Mouse (Mus musculus): ENCODE measurements around the gene Itga2b. TPM values are rescaled to one million over a fixed set of nuclear protein-coding genes. Genes with fewer than 3 reads are reported as not detected.

Gene Itga2b
- total RNA-seq, 1 experiment from 2014 or later, result 142 TPM

Other genes with a start within 250 kb of the Itga2b start
- 20.7 and 26.0 TPM in 2 replicates for gene Hdac5, start 240.0 kb downstream of the Itga2b start, total RNA-seq (2017)
- 4.8 and 5.3 TPM in 2 replicates for gene BC030867, start 221.2 kb downstream of the Itga2b start, total RNA-seq (2017)
- gene Asb16, start 201.4 kb downstream of the Itga2b start, total RNA-seq (2017), result 0.18 and 1.5 TPM in 2 replicates
- gene Tmub2, start 185.2 kb downstream of the Itga2b start, total RNA-seq (2017), result 24.4 and 27.5 TPM in 2 replicates
- 19.4 and 30.4 TPM in 2 replicates for gene Atxn7l3, start 173.5 kb downstream of the Itga2b start, total RNA-seq (2017)
- gene Ubtf, start 150.4 kb downstream of the Itga2b start, total RNA-seq (2017), result 173 and 184 TPM in 2 replicates
- 0.78 and 2.9 TPM in 2 replicates for gene Slc4a1, start 103.9 kb downstream of the Itga2b start, total RNA-seq (2017)
- 1.1 TPM in 1 of 2 replicates, not detected in the other for gene Rundc3a, start 76.7 kb downstream of the Itga2b start, total RNA-seq (2017)
- gene Slc25a39, start 62.2 kb downstream of the Itga2b start, total RNA-seq (2017), result 24.6 and 35.4 TPM in 2 replicates
- gene Grn, start 39.8 kb downstream of the Itga2b start, total RNA-seq (2017), result 20.9 and 26.1 TPM in 2 replicates
- gene Fam171a2, start 22.4 kb downstream of the Itga2b start, total RNA-seq (2017), result 8.2 and 11.6 TPM in 2 replicates
- 32.6 and 42.1 TPM in 2 replicates for gene Gpatch8, start 86.3 kb upstream of the Itga2b start, total RNA-seq (2017)
- not detected in 2 replicates for gene Gm11627, start 109.3 kb upstream of the Itga2b start, total RNA-seq (2017)
- not detected in 2 replicates for gene Fzd2, start 134.3 kb upstream of the Itga2b start, total RNA-seq (2017)
- not detected in 2 replicates for gene Meioc, start 193.6 kb upstream of the Itga2b start, total RNA-seq (2017)
- gene Ccdc43, start 227.7 kb upstream of the Itga2b start, total RNA-seq (2017), result 41.4 and 43.8 TPM in 2 replicates